Mouse (Mus musculus) stomach, postnatal 0 days (tissue): ENCODE measurements at regions not wholly inside any gene's neighbourhood (a gene's known extent, or its start where the extent isn't known, plus 50 kb on each side); places are given as distances from the start of the nearest gene placed in this dataset.
"Not testable (repeated sequence)": the region's sequence is repeated elsewhere in the genome, so short reads cannot be mapped to it uniquely, and the experiment has no call there.

Source experiments
- ATAC-seq: fragments of 200-750 bp; cut with Nextera tagmentation; 2 replicates; pipeline ENCODE4 v1.8.0; 2017; ENCODE audit not compliant: low FRiP score, low TSS enrichment
- DNase-seq: peaks from one replicate; pipeline ENCODE4 v3.0.0-alpha.2; 2016; ENCODE audit warnings: low spot score
- H3K27ac ChIP-seq: fragments of 300-500 bp; sonication (generic); replicated peaks from 2 replicates; pipeline ENCODE4 v1.5.1; 2014; ENCODE audit warnings: mild to moderate bottlenecking, control low read depth
- H3K27me3 ChIP-seq: fragments of 300-500 bp; sonication (generic); 2 replicates; pipeline ENCODE4 v1.6.1; 2014; ENCODE audit warnings: low read length; ENCODE audit not compliant: control insufficient read depth, insufficient read depth
- H3K36me3 ChIP-seq: fragments of 300-500 bp; sonication (generic); 2 replicates; pipeline ENCODE4 v1.6.1; 2014; ENCODE audit warnings: low read length, mixed read lengths; ENCODE audit not compliant: control insufficient read depth, insufficient read depth
- H3K4me1 ChIP-seq: fragments of 300-500 bp; sonication (generic); replicated peaks from 2 replicates; pipeline ENCODE4 v1.6.1; 2014; ENCODE audit warnings: antibody characterized with exemption; ENCODE audit not compliant: control insufficient read depth, insufficient read depth
- H3K4me2 ChIP-seq: fragments of 300-500 bp; sonication (generic); replicated peaks from 2 replicates; pipeline ENCODE4 v1.6.1; 2014; ENCODE audit warnings: low read depth, mild to moderate bottlenecking, control low read depth, moderate library complexity
- H3K4me3 ChIP-seq: fragments of 300-500 bp; sonication (generic); 2 replicates; pipeline ENCODE4 v1.5.1; 2014; ENCODE audit warnings: low read depth, low read length, control low read depth
- H3K9ac ChIP-seq: fragments of 300-500 bp; sonication (generic); 2 replicates; pipeline ENCODE4 v1.6.1; 2014; ENCODE audit warnings: mild to moderate bottlenecking, low read length, control low read depth, mixed read lengths
- H3K9me3 ChIP-seq: fragments of 300-500 bp; sonication (generic); 2 replicates; pipeline ENCODE4 v1.6.1; 2016; ENCODE audit warnings: low read length; ENCODE audit not compliant: control insufficient read depth
- CTCF ChIP-seq: IDR thresholded peaks from 2 replicates; pipeline ENCODE4 v1.5.1; 2016; ENCODE audit warnings: antibody characterized with exemption, low read depth, mild to moderate bottlenecking, moderate library complexity
- EP300 ChIP-seq: optimal IDR thresholded peaks from 2 replicates; pipeline ENCODE3; 2016; ENCODE audit warnings: antibody characterized with exemption
- WGBS: fragments of 180-500 bp; shearing (Covaris S2); extraction: QIAGEN DNeasy Blood & Tissue Kit; methylation state at CpG from one replicate; pipeline ENCODE4 v1.1.7; 2014; 5-methylcytosine and 5-hydroxymethylcytosine counted together

DNA sequence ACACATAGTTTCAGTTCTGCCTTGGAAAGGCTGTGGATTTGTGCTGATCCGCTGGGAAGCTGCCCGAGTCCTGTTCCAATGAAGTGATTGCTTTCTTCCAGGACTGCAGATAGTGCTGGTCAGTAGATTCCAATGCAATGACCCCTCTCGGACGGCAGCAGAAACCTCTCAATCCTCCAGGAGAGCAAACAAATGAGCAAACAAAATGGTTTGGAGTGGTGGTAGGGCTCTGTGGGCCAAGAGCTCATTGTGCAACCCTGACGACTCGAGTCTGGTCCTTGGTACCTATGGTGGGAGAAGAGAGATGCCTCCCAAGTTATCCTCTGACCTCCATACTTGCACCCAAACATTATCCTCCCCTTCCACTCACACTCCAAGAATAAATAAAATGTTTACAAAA lies 284.8 kb downstream of the Etnk1 start:
- no peaks in the 10 kb centered on the region for H3K36me3 ChIP-seq
- no peak for DNase-seq
- no peak overlapping the region for H3K4me2 ChIP-seq
- no peaks in the 10 kb centered on the region for H3K9me3 ChIP-seq
- 69% methylated on average over 6 of the region's 6 CpGs for WGBS
- H3K27ac ChIP-seq = no peak overlapping the region
- H3K4me3 ChIP-seq = no peak overlapping the region
- H3K4me1 ChIP-seq = no peaks in the 10 kb centered on the region
- no peaks in the 10 kb centered on the region for H3K27me3 ChIP-seq
- no peak for TF ChIP-seq EP300
- no peak for TF ChIP-seq CTCF
- no peak overlapping the region for H3K9ac ChIP-seq
- no peak for ATAC-seq

DNA sequence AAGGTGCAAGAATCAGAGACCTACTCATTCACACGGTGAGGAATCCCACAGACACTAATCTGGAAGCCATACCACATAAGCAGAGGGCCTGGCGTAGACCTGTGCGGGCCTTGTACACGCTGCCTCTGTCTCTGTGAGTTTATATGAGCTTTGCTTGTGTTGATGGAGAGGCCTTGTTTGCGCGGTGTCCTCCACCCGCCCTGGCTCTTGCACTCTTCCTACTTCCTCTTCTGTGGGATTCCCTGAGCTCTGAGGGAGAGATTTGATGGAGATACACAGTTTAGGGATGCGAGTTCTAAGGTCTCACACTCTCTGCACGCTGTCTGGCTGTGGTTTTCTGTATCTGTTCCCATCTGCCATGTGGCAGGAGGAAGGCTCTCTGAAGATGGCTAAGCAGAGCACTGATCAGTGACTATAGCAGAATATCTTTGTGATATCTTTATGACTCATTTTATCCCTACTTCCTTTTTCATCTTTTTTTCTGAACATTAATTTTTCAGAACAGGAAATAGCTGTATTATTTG lies 287.7 kb downstream of the Etnk1 start:
- H3K4me3 ChIP-seq = no peak overlapping the region
- no peak overlapping the region for H3K27ac ChIP-seq
- ATAC-seq (no peak), DNase-seq (no peak)
- no peak overlapping the region for H3K4me2 ChIP-seq
- no peaks in the 10 kb centered on the region for H3K4me1 ChIP-seq
- no peaks in the 10 kb centered on the region for H3K9me3 ChIP-seq
- no peaks in the 10 kb centered on the region for H3K27me3 ChIP-seq
- TF ChIP-seq EP300 (no peak), CTCF (no peak)
- WGBS = 93% methylated on average over 9 of the region's 9 CpGs
- no peaks in the 10 kb centered on the region for H3K36me3 ChIP-seq
- no peak overlapping the region for H3K9ac ChIP-seq

DNA sequence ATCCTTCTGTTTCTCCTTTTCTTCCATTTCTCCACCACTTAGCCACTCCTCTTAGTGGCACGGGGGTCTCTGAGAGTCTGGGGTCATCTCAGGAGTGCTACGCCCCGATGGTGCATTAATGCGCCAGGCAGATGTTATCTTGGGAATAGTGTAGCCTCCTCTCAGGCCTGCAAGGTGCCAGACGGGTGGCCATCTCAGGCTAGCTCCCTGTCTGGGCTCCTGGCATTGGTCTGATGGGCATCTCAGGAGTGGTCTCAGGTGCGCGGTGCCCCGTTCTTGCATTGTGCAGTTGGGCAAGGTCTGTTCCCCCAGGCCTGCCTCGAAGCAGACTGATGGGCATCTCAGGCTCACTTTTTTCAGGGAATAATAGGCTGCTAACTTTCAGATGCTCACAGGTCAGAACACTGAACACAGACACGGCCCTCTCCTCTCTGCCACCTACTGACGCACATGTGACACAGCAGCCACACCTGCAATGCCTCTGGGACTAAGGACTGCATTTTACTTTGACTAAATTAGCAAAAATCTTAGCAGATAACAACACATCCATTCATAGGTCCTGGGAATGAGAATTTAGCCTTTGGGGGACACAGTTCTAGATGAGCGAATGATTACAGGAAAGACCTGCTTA lies 298.0 kb downstream of the Etnk1 start:
- ATAC-seq = no peak; the same call in 1 of the 2 replicates
- DNase-seq = no peak
- Histone ChIP-seq H3K4me1 (no peaks in the 10 kb centered on the region), H3K36me3 (no peaks in the 10 kb centered on the region), H3K4me3 (no peak overlapping the region), H3K27me3 (no peaks in the 10 kb centered on the region), H3K4me2 (no peak overlapping the region), H3K27ac (no peak overlapping the region), H3K9ac (no peak overlapping the region), H3K9me3 (no peaks in the 10 kb centered on the region)
- TF ChIP-seq EP300 (no peak), CTCF (peak; percentile 67)
- 72% methylated on average over 12 of the region's 12 CpGs for WGBS

DNA sequence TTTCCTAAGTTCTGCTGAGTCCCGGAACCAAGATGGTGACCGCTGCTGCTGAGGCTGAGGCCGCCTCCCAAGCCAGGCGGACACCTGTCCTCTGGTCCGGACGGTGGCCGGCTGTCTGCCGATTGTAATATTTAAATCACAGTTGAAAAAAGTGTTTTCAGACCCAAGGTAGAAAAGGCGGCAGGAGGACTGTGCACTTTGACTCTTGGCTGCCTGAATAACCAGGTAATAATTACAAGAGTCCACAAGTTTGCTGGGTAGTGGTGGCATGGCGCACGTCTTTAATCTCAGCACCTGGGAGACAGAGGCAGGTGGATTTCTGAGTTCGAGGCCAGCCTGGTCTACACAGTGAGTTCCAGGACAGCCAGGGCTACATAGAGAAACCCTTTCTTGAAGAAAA lies 305.7 kb downstream of the Etnk1 start:
- H3K4me3 ChIP-seq, H3K9ac ChIP-seq, H3K27me3 ChIP-seq, DNase-seq, H3K4me1 ChIP-seq, H3K36me3 ChIP-seq, H3K4me2 ChIP-seq, ATAC-seq, H3K27ac ChIP-seq, H3K9me3 ChIP-seq: not testable (repeated sequence)
- WGBS = 95% methylated on average over 10 of the region's 12 CpGs

DNA sequence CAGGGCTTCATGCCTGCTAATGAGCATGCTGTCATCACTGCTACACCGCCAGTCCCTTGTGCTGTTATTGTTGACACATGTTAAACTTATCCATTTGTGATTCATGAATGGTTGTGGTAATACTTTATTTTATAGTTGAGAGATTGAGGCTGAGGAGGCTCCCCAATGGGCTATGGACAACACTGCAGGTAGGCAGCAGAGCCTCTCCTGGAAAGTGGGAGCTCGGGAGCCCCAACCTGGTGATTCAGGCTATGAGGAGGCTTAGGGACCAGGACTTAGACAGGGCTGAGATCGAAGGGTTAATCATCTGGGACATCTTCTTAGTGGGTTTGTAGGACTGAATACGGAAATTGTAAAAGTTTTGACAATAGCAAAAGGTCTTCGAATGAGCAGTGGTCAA lies 307.4 kb downstream of the Etnk1 start:
- 90% methylated on average over 5 of the region's 5 CpGs for WGBS
- Histone ChIP-seq H3K9me3 (no peaks in the 10 kb centered on the region), H3K27me3 (no peaks in the 10 kb centered on the region), H3K4me1 (no peaks in the 10 kb centered on the region), H3K27ac (no peak overlapping the region), H3K4me2 (no peak overlapping the region), H3K4me3 (no peak overlapping the region), H3K9ac (no peak overlapping the region), H3K36me3 (no peaks in the 10 kb centered on the region)
- TF ChIP-seq EP300 (no peak), CTCF (no peak)
- no peak for DNase-seq
- no peak for ATAC-seq

DNA sequence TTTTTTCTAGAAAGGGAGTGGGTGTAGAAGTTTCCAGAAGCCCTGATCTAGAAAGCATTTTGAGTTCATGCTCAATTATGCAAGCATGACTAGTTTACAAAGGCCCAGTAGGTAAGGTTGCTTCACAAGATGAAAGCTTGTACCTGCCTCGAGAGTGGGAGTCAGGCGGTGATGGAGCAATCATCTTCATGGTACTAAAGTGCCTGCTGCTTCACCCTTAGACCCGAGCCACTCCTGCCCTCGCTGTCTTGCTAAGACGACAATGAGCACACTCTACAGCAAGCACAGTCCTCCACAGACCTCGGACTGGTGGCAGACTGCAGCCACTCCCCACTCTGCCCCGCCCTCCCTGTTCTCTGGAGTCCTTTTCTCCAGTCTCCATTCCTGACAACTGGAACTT lies 308.3 kb downstream of the Etnk1 start:
- ATAC-seq (no peak), DNase-seq (peak; percentile 24)
- Histone ChIP-seq H3K4me3 (no peak overlapping the region), H3K9me3 (no peaks in the 10 kb centered on the region), H3K27me3 (no peaks in the 10 kb centered on the region), H3K9ac (no peak overlapping the region), H3K4me1 (no peaks in the 10 kb centered on the region), H3K36me3 (no peaks in the 10 kb centered on the region), H3K4me2 (no peak overlapping the region), H3K27ac (no peak overlapping the region)
- WGBS = 55% methylated on average over 7 of the region's 7 CpGs
- TF ChIP-seq EP300 (no peak), CTCF (no peak)
